Mouse (Mus musculus) limb, embryonic 12.5 days (tissue): ENCODE measurements around the gene Phf2. TPM values are rescaled to one million over a fixed set of nuclear protein-coding genes. Genes with fewer than 3 reads are reported as not detected.

ENCODE experiments used
- ATAC-seq: fragments of 200-750 bp; cut with Nextera tagmentation; 2 replicates; pipeline ENCODE4 v1.8.0; 2017; ENCODE audit warnings: low read depth, moderate TSS enrichment; ENCODE audit not compliant: insufficient number of reproducible peaks, insufficient read depth, low FRiP score, low TSS enrichment
- H3K27ac ChIP-seq: fragments of 300-500 bp; sonication (generic); 2 replicates; pipeline ENCODE4 v1.5.1; 2016; ENCODE audit warnings: mild to moderate bottlenecking, moderate library complexity
- H3K27me3 ChIP-seq: fragments of 300-500 bp; sonication (generic); 2 replicates; pipeline ENCODE4 v1.6.1; 2016; ENCODE audit warnings: mild to moderate bottlenecking, moderate library complexity
- H3K36me3 ChIP-seq: fragments of 300-500 bp; sonication (generic); 2 replicates; pipeline ENCODE4 v1.6.1; 2016; ENCODE audit warnings: mild to moderate bottlenecking, moderate library complexity
- H3K4me1 ChIP-seq: fragments of 300-500 bp; sonication (generic); replicated peaks from 2 replicates; pipeline ENCODE4 v1.6.1; 2016
- H3K4me2 ChIP-seq: fragments of 300-500 bp; sonication (generic); 2 replicates; pipeline ENCODE4 v1.6.1; 2016; ENCODE audit warnings: mild to moderate bottlenecking, moderate library complexity
- H3K4me3 ChIP-seq: fragments of 300-500 bp; sonication (generic); replicated peaks from 2 replicates; pipeline ENCODE4 v1.5.1; 2016; ENCODE audit warnings: mild to moderate bottlenecking
- H3K9ac ChIP-seq: fragments of 300-500 bp; sonication (generic); replicated peaks from 2 replicates; pipeline ENCODE4 v1.6.1; 2016; ENCODE audit warnings: mild to moderate bottlenecking, moderate library complexity
- H3K9me3 ChIP-seq: fragments of 300-500 bp; sonication (generic); 2 replicates; pipeline ENCODE4 v1.6.1; 2016; ENCODE audit warnings: mild to moderate bottlenecking, moderate library complexity
- WGBS: fragments of 180-500 bp; shearing (Covaris S2); methylation state at CpG from one replicate; pipeline ENCODE4 v1.1.7; 2016; 5-methylcytosine and 5-hydroxymethylcytosine counted together
- polyA plus RNA-seq: library from polyadenylated mRNA; unstranded; fragments of >200 nt; fragmentation: Nextera tagmentation; extraction: Ambion mirVana; gene quantifications from 2 replicates; pipeline ENCODE4 v1.2.1, GENCODE M21; 2016

Phf2 gene
- polyA plus RNA-seq, 1 experiment from 2014 or later, result 9.9 TPM

DNA sequence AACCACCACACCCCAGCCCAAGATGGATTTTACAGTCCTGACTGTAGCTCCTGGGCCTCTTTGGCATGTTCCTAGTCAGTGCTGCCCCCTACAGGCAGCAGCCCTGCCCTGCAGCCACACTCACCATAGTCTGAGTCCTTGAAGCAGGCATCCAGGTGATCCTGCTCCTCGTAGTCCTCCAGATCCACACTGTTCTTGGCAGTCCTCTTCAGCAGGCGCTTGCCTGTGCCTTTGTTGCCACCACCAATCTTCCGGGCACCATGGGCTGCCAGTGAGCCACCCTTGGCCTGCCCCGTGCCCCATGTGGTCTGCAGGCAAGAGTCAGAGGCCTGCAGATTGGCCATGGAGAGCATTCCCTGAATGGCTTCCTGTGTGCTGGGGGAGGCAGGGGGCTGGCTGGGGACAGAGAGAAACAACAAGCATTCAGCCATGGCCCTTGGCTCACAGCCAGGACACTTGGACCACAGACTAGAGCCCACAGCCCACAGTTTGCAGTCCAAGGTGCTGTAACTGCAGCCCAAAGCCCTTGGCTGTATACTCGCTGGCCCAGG, 63.4 kb downstream of the Phf2 start:
- Histone ChIP-seq H3K4me3 (no peak overlapping the region), H3K4me2 (no peak overlapping the region), H3K36me3 (peaks cover 88% of the 10 kb centered on the region), H3K27me3 (no peaks in the 10 kb centered on the region), H3K9me3 (no peaks in the 10 kb centered on the region), H3K9ac (no peak overlapping the region), H3K27ac (no peak overlapping the region), H3K4me1 (no peaks in the 10 kb centered on the region)
- WGBS, result 63% methylated on average over 5 of the region's 5 CpGs
- no peak for ATAC-seq

GRCm38 (mm10) chr13:48802181-48802580, 68.7 kb downstream of the Phf2 start:
- peaks cover 7% of the 10 kb centered on the region for H3K4me1 ChIP-seq
- no peak overlapping the region for H3K4me3 ChIP-seq
- H3K9ac ChIP-seq, result no peak overlapping the region
- H3K9me3 ChIP-seq, result no peaks in the 10 kb centered on the region
- 40% methylated on average over 15 of the region's 15 CpGs for WGBS
- H3K36me3 ChIP-seq, result peaks cover 58% of the 10 kb centered on the region
- ATAC-seq, result no peak
- H3K27me3 ChIP-seq, result peaks cover 10% of the 10 kb centered on the region; the same call in 1 of the 2 replicates
- H3K4me2 ChIP-seq, result no peak overlapping the region
- no peak overlapping the region for H3K27ac ChIP-seq

DNA sequence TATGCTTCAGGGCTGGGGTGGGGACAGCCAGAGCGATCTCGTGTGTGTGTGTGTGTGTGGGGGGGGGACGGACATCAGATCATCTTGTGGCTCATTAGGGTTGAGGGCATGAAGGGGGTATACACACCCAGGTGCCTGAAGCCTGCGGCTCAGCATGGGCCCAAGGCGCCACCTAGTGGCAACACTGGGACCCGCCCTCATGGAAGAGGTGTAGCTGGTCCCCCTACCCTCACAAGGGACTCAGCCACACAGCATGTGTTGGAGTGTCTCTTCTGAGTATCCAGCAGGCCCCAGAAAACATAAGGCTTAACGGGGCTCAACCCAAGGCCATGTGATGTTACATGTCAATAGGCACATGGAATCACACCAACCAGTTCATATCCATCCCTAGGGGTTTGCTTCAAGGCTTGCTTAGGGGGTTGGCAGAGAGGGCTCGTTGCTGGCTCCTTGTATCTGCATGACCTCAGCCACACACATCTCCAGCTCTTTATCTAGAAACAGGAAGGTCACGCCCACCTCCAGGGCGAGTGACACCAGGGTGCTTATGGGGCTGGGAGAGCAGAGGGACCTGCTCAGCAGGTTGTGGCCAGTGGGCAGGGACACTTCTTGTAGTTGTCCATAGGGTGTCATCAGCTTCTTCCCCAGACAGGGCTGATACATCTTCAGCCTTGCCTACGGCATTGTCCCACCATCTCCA, 69.9 kb downstream of the Phf2 start:
- Histone ChIP-seq H3K9me3 (no peaks in the 10 kb centered on the region), H3K4me1 (peaks cover 7% of the 10 kb centered on the region)
- WGBS, result 25% methylated on average over 11 of the region's 11 CpGs

GRCm38 (mm10) chr13:48798256-48798771, 72.6 kb downstream of the Phf2 start:
- peaks cover 21% of the 10 kb centered on the region for H3K36me3 ChIP-seq
- H3K4me3 ChIP-seq, result no peak overlapping the region
- H3K4me2 ChIP-seq, result no peak overlapping the region
- H3K9ac ChIP-seq, result no peak overlapping the region
- ATAC-seq, result no peak
- peaks cover 15% of the 10 kb centered on the region; the same call in 1 of the 2 replicates for H3K27me3 ChIP-seq
- H3K4me1 ChIP-seq, result peaks cover 7% of the 10 kb centered on the region
- H3K9me3 ChIP-seq, result no peaks in the 10 kb centered on the region
- 28% methylated on average over 14 of the region's 14 CpGs for WGBS
- no peak overlapping the region for H3K27ac ChIP-seq

More for the DNA sequence above, 69.9 kb downstream of the Phf2 start:
- H3K4me3 ChIP-seq, result no peak overlapping the region
- no peak overlapping the region for H3K9ac ChIP-seq
- ATAC-seq, result peak; percentile 38
- H3K27me3 ChIP-seq, result peaks cover 15% of the 10 kb centered on the region; the same call in 1 of the 2 replicates
- H3K27ac ChIP-seq, result no peak overlapping the region
- H3K36me3 ChIP-seq, result peaks cover 46% of the 10 kb centered on the region
- no peak overlapping the region for H3K4me2 ChIP-seq

DNA sequence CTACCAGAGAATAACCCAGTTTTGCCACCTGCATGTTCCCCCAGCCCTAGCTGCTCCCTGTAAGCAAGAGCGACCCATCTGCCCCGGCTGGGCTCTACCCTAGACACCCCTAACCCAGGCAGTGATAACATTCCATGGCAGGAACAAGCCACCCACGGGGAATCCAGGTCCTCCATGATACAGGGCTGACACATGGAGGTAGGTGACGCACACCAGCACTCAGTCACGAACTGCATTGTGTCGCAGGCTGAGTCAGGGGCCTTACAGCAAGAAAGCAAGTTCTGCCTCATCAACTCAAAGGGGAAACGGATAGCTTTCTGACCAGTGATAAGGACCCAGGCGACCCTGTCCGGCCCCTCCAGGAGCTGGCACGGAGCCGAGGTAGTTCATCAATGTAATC, 74.0 kb downstream of the Phf2 start:
- Histone ChIP-seq H3K9me3 (no peaks in the 10 kb centered on the region), H3K36me3 (peaks cover 9% of the 10 kb centered on the region), H3K4me2 (no peak overlapping the region), H3K4me1 (peaks cover 7% of the 10 kb centered on the region), H3K9ac (no peak overlapping the region), H3K27ac (no peak overlapping the region), H3K4me3 (no peak overlapping the region), H3K27me3 (peaks cover 15% of the 10 kb centered on the region; the same call in 1 of the 2 replicates)
- ATAC-seq, result no peak
- 71% methylated on average over 11 of the region's 11 CpGs for WGBS

- Histone ChIP-seq H3K9me3 (no peaks in the 10 kb centered on the region), H3K4me3 (no peak overlapping the region), H3K4me1 (peaks cover 7% of the 10 kb centered on the region), H3K36me3 (no peaks in the 10 kb centered on the region), H3K27ac (no peak overlapping the region), H3K9ac (no peak overlapping the region), H3K27me3 (peaks cover 15% of the 10 kb centered on the region; the same call in 1 of the 2 replicates), H3K4me2 (no peak overlapping the region)
- WGBS, result 89% methylated on average over 6 of the region's 6 CpGs
- no peak for ATAC-seq
Measured at GRCm38 (mm10) chr13:48795711-48796110, 75.2 kb downstream of the Phf2 start.

GRCm38 (mm10) chr13:48784594-48785298, 86.2 kb downstream of the Phf2 start:
- Histone ChIP-seq H3K4me2 (no peak overlapping the region), H3K27me3 (no peaks in the 10 kb centered on the region; the same call in 1 of the 2 replicates), H3K9ac (no peak overlapping the region), H3K4me1 (peaks cover 30% of the 10 kb centered on the region), H3K4me3 (no peak overlapping the region), H3K36me3 (no peaks in the 10 kb centered on the region), H3K9me3 (no peaks in the 10 kb centered on the region), H3K27ac (no peak overlapping the region)
- WGBS, result 77% methylated on average over 8 of the region's 8 CpGs
- no peak for ATAC-seq

DNA sequence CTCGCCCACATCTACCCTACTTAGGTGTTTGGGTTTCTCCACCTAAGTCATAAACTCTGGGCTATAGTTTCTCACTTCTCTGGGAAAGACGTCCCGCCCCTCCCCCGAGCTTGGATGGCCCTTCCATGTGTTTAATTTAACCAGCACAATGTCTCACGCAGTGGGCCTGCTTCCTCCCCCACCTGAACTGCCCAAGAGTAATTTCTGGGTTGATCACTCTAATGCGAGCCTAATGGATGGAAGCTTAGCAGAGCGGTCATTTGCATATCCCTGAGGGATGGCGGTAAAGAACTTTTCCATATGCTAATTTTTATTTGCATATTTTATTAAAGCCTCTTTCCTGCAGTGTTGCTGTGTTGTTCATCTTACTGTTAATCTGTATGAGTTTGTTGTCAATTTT, 86.8 kb downstream of the Phf2 start:
- no peaks in the 10 kb centered on the region for H3K36me3 ChIP-seq
- H3K9me3 ChIP-seq, result no peaks in the 10 kb centered on the region
- no peak for ATAC-seq
- H3K4me3 ChIP-seq, result no peak overlapping the region
- no peak overlapping the region for H3K27ac ChIP-seq
- peaks cover 32% of the 10 kb centered on the region for H3K4me1 ChIP-seq
- WGBS, result 32% methylated on average over 8 of the region's 8 CpGs
- H3K9ac ChIP-seq, result no peak overlapping the region
- no peak overlapping the region for H3K4me2 ChIP-seq
- H3K27me3 ChIP-seq, result no peaks in the 10 kb centered on the region; the same call in 1 of the 2 replicates

DNA sequence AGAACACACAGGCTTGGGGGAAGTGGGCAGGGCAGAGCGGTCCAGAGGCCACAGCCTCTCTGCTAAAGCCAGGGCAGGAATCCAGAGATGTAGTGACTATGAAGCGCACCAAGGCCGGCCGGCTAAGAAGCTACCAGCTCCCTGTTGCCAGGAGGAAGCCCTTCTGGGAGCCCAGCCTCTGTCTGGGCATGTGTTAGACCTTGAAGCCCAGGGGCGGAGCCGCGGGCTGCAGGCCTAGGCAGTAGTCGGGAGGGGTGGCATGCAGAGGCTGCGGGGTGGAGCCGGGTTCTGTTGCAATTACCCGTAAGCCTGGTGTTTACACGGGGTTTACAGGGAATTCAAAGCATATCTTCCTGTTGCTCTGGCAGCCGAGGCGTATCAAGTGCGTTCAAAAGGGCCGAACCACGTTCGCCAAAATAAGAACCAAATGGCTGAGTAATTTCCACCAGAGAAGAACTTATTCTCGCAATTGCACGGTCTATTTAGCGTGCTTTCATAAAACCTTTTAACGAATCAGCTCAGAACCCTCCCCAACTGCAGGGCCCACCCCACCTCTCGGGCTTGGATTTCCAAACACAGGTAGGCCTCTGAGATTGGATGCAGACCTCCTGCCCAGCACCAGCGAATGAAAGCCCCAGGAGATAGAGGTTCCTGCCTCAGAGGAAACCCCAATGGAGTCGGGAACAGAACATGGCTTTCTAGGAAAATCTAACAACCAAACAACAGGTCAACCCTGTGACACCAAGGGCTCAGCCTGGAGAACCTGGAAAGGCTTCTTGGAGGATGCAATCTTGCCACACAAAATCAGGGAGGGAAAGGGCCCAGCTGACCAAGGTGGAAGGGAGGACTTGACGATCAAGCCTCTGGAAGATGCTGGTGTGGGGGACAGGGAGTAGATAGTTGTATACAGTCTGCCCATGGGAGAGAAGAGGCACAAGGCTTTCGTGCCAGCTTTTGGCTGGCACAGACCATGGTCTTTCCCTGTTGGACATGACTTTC, 87.9 kb downstream of the Phf2 start:
- ATAC-seq, result peak; percentile 82
- no peak overlapping the region for H3K9ac ChIP-seq
- peak overlapping the region; percentile 78 for H3K27ac ChIP-seq
- H3K36me3 ChIP-seq, result no peaks in the 10 kb centered on the region
- H3K27me3 ChIP-seq, result peaks cover 4% of the 10 kb centered on the region
- H3K4me1 ChIP-seq, result peaks cover 32% of the 10 kb centered on the region
- H3K4me2 ChIP-seq, result peak overlapping the region; percentile 41
- 19% methylated on average over 27 of the region's 27 CpGs for WGBS
- H3K4me3 ChIP-seq, result no peak overlapping the region
- no peaks in the 10 kb centered on the region for H3K9me3 ChIP-seq

DNA sequence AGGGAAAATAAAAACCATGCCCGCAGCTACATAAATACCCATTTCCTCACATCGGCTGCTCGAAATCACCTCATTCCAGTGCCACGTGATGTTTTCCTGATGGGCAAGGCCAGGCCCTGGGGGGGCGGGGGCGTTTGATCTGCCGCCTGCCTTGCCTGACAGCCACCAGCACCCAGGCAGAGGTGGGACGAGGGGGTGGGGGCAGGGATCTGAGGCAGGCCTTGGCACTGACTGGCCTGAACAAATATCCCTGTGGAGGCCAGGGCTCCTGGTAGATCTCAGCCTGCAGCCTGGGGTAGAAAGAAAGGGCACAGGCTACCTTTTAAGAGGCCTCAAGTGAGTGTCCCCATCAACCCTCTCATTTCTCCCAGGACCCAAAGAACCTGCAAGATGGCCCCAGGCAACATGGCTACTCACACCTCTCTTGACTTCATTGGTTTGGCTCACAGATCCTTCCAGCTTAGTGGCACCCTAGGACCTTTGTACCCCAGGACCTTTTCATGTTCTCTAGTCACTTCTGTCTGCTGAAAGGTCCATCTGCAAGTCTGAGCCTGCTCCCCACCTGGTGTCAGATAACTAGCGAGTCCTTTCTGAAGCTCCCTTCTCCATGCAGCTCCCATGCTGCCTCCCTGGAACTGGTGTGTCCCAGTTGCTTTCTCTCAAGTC, 90.4 kb downstream of the Phf2 start:
- ATAC-seq, result no peak
- no peak overlapping the region for H3K4me3 ChIP-seq
- peaks cover 4% of the 10 kb centered on the region for H3K27me3 ChIP-seq
- 20% methylated on average over 9 of the region's 9 CpGs for WGBS
- H3K9me3 ChIP-seq, result no peaks in the 10 kb centered on the region
- H3K36me3 ChIP-seq, result no peaks in the 10 kb centered on the region
- H3K9ac ChIP-seq, result no peak overlapping the region
- peak overlapping the region; percentile 23 for H3K4me2 ChIP-seq
- H3K4me1 ChIP-seq, result peaks cover 32% of the 10 kb centered on the region
- H3K27ac ChIP-seq, result 0 out of 2 replicates have a peak overlapping the region, but pooled peaks have one; percentile 24
